Mouse (Mus musculus): ENCODE results near the gene Rad51ap2. TPM values are rescaled to one million over a fixed set of nuclear protein-coding genes. Genes with fewer than 3 reads are reported as not detected.
A peak's percentile ranks its signal among the peaks of the same experiment; 100 is the strongest.

The Rad51ap2 gene
- polyA plus RNA-seq, 1 experiment = not detected

DNA sequence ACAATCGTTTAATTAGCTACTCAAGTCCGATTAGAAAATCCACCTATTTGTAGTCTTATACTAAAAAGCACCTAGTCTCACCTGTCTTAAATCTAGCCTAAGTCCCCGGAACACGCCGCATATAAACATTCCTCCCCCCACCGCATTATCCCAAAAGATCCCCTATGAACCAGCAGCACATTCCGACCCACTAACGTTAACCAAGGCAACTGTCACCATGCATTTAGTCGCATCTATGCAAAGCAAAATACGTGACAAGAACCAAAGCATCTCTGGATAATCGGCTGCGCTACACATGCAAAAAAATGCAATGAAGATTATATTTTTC lies 19.9 kb upstream of the Rad51ap2 start:
- no peak for TF ChIP-seq CTCF (IDR thresholded peaks at IDR 0.05; ENCODE audit: control insufficient read depth, insufficient read depth, low read length)
- TF ChIP-seq POLR2A (IDR thresholded peaks at IDR 0.05; ENCODE audit: borderline replicate concordance, control insufficient read depth, low read depth, low read length) = no peak
- WGBS = 5% methylated on average over 12 of the region's 12 CpGs
- no peak overlapping the region for H3K27ac ChIP-seq (ENCODE audit: control insufficient read depth, insufficient read depth, low read depth, low read length, poor library complexity)
- H3K4me1 ChIP-seq (ENCODE audit: control insufficient read depth, insufficient read depth, low read length) = no peaks in the 10 kb centered on the region
- no peak overlapping the region for H3K4me3 ChIP-seq (replicated peaks; ENCODE audit: control insufficient read depth, low read depth, low read length)

DNA sequence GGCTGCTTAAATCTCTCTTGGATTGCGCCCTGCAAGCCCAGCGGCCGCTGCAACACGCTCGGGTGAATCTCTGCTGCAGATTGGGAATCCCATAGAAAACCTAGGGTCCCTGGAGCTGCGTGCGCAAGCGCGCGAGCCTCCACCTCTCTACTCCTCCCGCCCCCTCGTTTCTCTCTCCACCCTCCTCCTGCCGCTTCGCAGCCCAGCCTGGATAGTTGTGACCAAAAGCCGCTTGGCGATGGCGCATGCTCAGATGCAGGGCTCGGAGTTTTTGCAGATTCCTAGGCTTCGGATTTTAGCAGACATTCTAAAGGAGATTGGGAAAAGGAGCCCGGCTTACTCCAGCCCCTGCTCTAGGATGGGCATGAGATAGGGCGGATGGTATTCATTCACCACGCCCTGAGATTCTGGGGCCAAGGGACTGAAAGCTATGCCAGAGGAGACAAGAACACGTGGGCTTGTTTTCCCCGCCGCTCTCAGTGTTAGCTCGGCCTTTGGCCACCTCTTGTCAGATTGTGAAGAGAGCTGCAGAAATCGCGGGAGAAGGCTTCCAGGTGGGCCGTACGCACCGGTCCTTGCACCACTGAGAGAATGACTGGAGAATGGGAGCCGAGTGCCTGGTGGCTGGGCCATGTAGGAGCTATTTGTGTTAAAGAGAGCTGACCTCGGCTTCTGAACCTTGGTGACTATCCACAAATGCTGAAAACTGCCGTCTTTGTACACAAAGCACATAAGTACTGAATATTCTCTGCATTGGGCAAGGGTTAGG lies 19.2 kb upstream of the Rad51ap2 start, which contains the start of gene Vsnl1:
TSS of gene Vsnl1 (minus strand) at position 117 of the 769 bp plus-strand sequence.
- TF ChIP-seq CTCF (IDR thresholded peaks at IDR 0.05; ENCODE audit: control insufficient read depth, insufficient read depth, low read length) (no peak), POLR2A (IDR thresholded peaks at IDR 0.05; ENCODE audit: borderline replicate concordance, control insufficient read depth, low read depth, low read length) (no peak)
- H3K4me1 ChIP-seq (ENCODE audit: control insufficient read depth, insufficient read depth, low read length) = no peaks in the 10 kb centered on the region
- WGBS = 8% methylated on average over 34 of the region's 34 CpGs
- H3K27ac ChIP-seq (ENCODE audit: control insufficient read depth, insufficient read depth, low read depth, low read length, poor library complexity) = no peak within 1 kb of the TSS
- H3K4me3 ChIP-seq (replicated peaks; ENCODE audit: control insufficient read depth, low read depth, low read length) = no peak within 1 kb of the TSS

DNA sequence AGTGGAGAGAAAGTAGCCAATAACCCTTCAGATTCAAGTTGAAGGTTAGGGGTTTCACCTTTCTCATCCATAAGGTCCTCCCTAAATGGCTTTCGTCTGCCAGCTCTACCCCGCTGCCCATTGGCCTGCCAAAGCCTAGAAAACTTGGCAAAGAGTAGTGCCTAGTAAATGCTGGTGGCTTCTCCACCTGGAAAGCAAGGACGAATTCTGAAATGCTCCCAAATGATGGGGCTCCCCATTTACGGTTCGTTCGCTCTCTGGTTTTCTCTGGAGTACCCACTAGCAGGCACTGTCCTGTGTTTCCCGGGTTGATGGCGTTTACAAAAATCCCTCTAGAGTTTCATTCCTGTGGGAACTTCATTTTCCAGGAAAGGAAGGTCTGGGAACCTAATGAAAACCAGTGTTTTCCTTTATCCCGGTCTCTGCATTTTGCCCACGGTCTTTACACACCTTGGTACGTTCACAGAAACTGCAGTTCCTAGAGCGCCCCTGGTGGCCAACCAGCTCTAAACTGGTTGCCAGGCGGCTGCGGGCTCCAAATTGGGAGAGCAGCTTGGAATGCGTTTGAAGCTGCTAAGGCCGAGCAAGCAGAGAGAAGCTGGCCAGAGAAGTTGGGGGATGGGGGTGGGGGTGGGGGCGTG lies 18.5 kb upstream of the Rad51ap2 start:
- no peak overlapping the region for H3K4me3 ChIP-seq (replicated peaks; ENCODE audit: control insufficient read depth, low read depth, low read length)
- TF ChIP-seq POLR2A (IDR thresholded peaks at IDR 0.05; ENCODE audit: borderline replicate concordance, control insufficient read depth, low read depth, low read length) (no peak), CTCF (IDR thresholded peaks at IDR 0.05; ENCODE audit: control insufficient read depth, insufficient read depth, low read length) (peak; percentile 32; the same call in 1 of the 2 replicates)
- WGBS = 18% methylated on average over 17 of the region's 17 CpGs
- H3K4me1 ChIP-seq (ENCODE audit: control insufficient read depth, insufficient read depth, low read length) = no peaks in the 10 kb centered on the region
- H3K27ac ChIP-seq (ENCODE audit: control insufficient read depth, insufficient read depth, low read depth, low read length, poor library complexity) = no peak overlapping the region

DNA sequence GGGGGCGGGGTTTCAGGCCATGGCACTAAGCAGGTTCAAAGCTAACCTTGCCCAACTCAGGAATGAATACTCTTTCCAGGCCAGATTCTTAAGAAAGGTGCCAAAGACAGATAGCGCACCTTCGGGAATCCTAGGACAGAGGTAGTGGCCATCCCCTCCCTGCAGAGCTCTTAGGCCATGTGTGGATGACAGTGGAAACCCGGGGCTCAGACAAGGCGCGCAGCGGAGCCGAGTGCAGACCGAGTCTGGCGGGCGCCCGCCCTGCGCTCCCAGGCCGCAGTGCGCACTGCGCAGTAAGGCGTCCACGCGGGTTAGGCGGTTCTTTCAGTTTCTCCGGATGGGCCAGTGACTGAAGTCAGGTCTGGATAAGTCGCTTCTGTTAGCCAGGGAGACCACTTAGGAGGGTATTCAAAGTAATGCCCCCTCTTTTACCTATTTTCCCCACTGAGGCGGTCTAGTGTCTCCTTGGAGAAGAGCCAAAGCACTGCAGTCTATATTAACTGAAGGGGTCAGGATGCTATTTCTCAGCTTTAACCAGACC lies 17.9 kb upstream of the Rad51ap2 start:
- WGBS = 28% methylated on average over 22 of the region's 23 CpGs

DNA sequence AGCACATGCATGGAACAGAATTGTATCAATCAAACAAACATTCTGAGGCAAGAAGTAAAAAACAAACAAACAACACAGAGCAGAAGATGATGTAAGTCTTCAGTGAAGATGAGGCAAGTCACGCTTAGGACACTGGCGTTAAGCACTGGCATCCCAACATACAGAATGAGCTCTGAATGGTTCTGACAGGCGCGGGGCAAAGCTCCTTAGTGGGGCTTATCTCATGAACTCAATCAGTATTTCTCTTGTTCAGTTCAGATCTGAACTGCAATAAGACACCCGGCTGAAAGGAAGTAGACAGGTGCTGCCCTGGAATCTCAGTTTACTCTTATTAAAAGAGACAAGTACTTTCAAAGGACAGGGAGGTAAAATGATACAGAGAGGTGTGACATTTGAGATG lies 1.7 kb upstream of the Rad51ap2 start:
- Histone ChIP-seq H3K27ac (ENCODE audit: control insufficient read depth, insufficient read depth, low read depth, low read length, poor library complexity) (no peak overlapping the region), H3K4me1 (ENCODE audit: control insufficient read depth, insufficient read depth, low read length) (no peaks in the 10 kb centered on the region), H3K4me3 (replicated peaks; ENCODE audit: control insufficient read depth, low read depth, low read length) (no peak overlapping the region)
- TF ChIP-seq POLR2A (IDR thresholded peaks at IDR 0.05; ENCODE audit: borderline replicate concordance, control insufficient read depth, low read depth, low read length) (no peak), CTCF (IDR thresholded peaks at IDR 0.05; ENCODE audit: control insufficient read depth, insufficient read depth, low read length) (no peak)
- 69% methylated on average over 5 of the region's 5 CpGs for WGBS

More for the DNA sequence above, 17.9 kb upstream of the Rad51ap2 start:
- no peak overlapping the region for H3K4me3 ChIP-seq (replicated peaks; ENCODE audit: control insufficient read depth, low read depth, low read length)
- H3K27ac ChIP-seq (ENCODE audit: control insufficient read depth, insufficient read depth, low read depth, low read length, poor library complexity) = no peak overlapping the region
- TF ChIP-seq CTCF (IDR thresholded peaks at IDR 0.05; ENCODE audit: control insufficient read depth, insufficient read depth, low read length) (no peak), POLR2A (IDR thresholded peaks at IDR 0.05; ENCODE audit: borderline replicate concordance, control insufficient read depth, low read depth, low read length) (no peak)
- no peaks in the 10 kb centered on the region for H3K4me1 ChIP-seq (ENCODE audit: control insufficient read depth, insufficient read depth, low read length)

DNA sequence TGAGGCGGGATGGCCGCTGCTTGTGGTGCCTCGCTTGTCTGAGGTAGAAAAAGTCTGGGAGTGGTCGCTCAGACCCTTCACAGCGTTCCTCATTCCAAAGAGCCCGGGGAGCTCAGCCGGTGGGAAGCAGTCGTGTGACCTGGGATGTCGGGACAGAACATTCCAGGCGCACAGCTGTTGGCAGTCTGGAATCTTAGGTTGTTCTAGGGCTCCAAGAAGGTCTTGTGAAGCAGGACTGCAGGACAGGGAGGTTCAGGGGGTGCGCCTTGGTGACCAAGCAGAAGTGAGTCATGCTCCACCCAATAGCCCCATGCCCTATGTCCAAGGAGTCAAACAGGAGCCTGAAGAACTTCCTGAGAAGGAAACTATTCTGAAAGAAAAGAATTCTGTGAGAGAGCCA lies 334 bp downstream of the Rad51ap2 start:
- Histone ChIP-seq H3K27ac (ENCODE audit: control insufficient read depth, insufficient read depth, low read depth, low read length, poor library complexity) (no peak overlapping the region; the same call in 1 of the 2 replicates), H3K4me3 (replicated peaks; ENCODE audit: control insufficient read depth, low read depth, low read length) (no peak overlapping the region), H3K4me1 (ENCODE audit: control insufficient read depth, insufficient read depth, low read length) (no peaks in the 10 kb centered on the region)
- TF ChIP-seq CTCF (IDR thresholded peaks at IDR 0.05; ENCODE audit: control insufficient read depth, insufficient read depth, low read length) (no peak), POLR2A (IDR thresholded peaks at IDR 0.05; ENCODE audit: borderline replicate concordance, control insufficient read depth, low read depth, low read length) (no peak)
- 6% methylated on average over 11 of the region's 11 CpGs for WGBS

DNA sequence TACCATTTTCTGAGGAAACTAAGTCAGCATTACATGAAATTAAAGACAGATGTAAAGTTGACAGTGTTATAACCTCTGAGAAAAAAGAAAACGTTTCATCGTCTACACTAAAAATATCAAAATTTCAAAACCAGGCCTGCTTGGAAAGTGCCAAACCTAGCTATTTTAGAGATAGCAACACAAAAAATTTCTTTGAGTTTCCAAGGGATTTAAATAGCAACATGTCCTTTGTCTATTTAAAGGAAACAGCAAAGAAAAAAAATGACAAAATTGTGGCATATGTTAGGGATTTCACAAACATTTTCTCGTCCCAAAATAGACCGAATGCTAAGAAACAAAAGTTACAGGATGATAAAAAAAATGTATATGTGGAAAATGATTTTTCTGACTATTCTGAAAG lies 753 bp downstream of the Rad51ap2 start:
- Histone ChIP-seq H3K4me3 (replicated peaks; ENCODE audit: control insufficient read depth, low read depth, low read length) (no peak overlapping the region), H3K27ac (ENCODE audit: control insufficient read depth, insufficient read depth, low read depth, low read length, poor library complexity) (no peak overlapping the region), H3K4me1 (ENCODE audit: control insufficient read depth, insufficient read depth, low read length) (no peaks in the 10 kb centered on the region)
- 69% methylated on average over 4 of the region's 4 CpGs for WGBS
- TF ChIP-seq POLR2A (IDR thresholded peaks at IDR 0.05; ENCODE audit: borderline replicate concordance, control insufficient read depth, low read depth, low read length) = no peak
- TF ChIP-seq CTCF (IDR thresholded peaks at IDR 0.05; ENCODE audit: control insufficient read depth, insufficient read depth, low read length) = no peak

Other genes with a start within 250 kb of the Rad51ap2 start
- gene Msgn1, start 247.1 kb upstream of the Rad51ap2 start, polyA plus RNA-seq (2011; ENCODE audit: insufficient read depth, insufficient read length, low replicate concordance, missing spikeins) = not detected in 2 replicates
- 6.2 and 7.1 TPM in 2 replicates for gene Gen1, start 190.3 kb upstream of the Rad51ap2 start, polyA plus RNA-seq (2011; ENCODE audit: insufficient read depth, insufficient read length, low replicate concordance, missing spikeins)
- 49.5 and 74.0 TPM in 2 replicates for gene Smc6, start 190.2 kb upstream of the Rad51ap2 start, polyA plus RNA-seq (2011; ENCODE audit: insufficient read depth, insufficient read length, low replicate concordance, missing spikeins)
- 2.7 TPM in 1 of 2 replicates, not detected in the other for gene Vsnl1, start 19.5 kb upstream of the Rad51ap2 start, polyA plus RNA-seq (2011; ENCODE audit: insufficient read depth, insufficient read length, low replicate concordance, missing spikeins)

All from bone marrow, adult 2 months (tissue).